ENCODE assay signal across 23 mouse cellular contexts in the genomic region with DNA sequence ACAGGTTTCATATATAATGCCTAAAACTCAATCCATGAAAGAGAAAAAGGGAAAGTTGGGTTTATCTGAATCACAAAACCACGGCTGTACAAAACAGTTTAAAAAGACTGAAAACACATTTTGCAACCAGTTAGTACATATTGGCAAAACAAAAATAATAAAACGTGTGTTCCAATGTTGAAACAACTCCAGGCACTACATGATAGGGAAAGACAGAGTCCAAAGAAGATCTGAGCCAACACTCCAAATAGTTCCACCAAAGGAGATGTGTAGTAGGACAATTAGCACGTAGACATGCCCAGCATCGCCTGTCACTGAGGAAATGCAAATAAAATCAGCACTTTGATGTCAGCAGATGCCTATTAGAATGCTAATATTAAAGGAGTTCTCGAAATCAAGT. TPM values are rescaled to one million over a fixed set of nuclear protein-coding genes. Genes with fewer than 3 reads are reported as not detected.
DNase-seq lines count a peak whose midpoint lies in the region; ATAC-seq and TF ChIP-seq lines count a peak whose summit lies in the region.
"Had no signal": no experiment of that assay in that cellular context is flagged by ENCODE, and none has a peak within 500 bp of the region (broad histone marks: within the 10 kb centered on the region; RNA-seq: fewer than 3 reads in every experiment).

No protein-coding gene starts in this region.

- dilution Hi-C loops in CH12.LX (cut with MboI; ENCODE audit: extremely low pct_ligation_motif_present, extremely low pct_unique_long_range_greater_than_20kb, low sequenced_read_pairs): no loop called here

- H3K79me2 ChIP-seq in CH12.LX (replicated peaks; ENCODE audit: control insufficient read depth, extremely low read depth, insufficient read depth, poor library complexity, severe bottlenecking): no peaks in the 10 kb centered on the region

- no peak for TF ChIP-seq CTCF in intestine, postnatal 0 days (IDR thresholded peaks at IDR 0.05; ENCODE audit: low read depth)
- TF ChIP-seq CTCF in CH12.LX (conservative IDR thresholded peaks at IDR 0.05 in 1 of 2, IDR thresholded peaks at IDR 0.05 in 1 of 2; ENCODE audit: low read depth in 2 of 2, low read length in 2 of 2): no peak
- no peak for TF ChIP-seq CTCF in cerebellum, adult 2 months (IDR thresholded peaks at IDR 0.05; ENCODE audit: borderline replicate concordance, insufficient read depth, low read depth, low read length)

- no peak for TF ChIP-seq POLR2A in CH12.LX (IDR thresholded peaks at IDR 0.05; ENCODE audit: low read depth, low read length)
- no peak for TF ChIP-seq POLR2A in cerebellum, adult 2 months (IDR thresholded peaks at IDR 0.05; ENCODE audit: borderline replicate concordance, insufficient read depth, low read length)

- DNase-seq in CD4-positive helper T cell, adult 2 months (ENCODE audit: low read depth, low spot score): peak; percentile 30
- DNase-seq in CH12.LX (ENCODE audit: extremely low read depth): no peak
- DNase-seq in cerebellum, adult 2 months: no peak
- DNase-seq: adrenal gland, adult 2 months; adrenal gland, postnatal 25 days; cerebellum, adult 11 months; cerebellum, adult 8-10 months; cerebellum, adult 9-11 months; cerebellum, postnatal 14 days; cerebellum, postnatal 36 days had no signal

- no peaks in the 10 kb centered on the region for H3K36me3 ChIP-seq in intestine, postnatal 0 days (ENCODE audit: control insufficient read depth, insufficient read depth)
- H3K36me3 ChIP-seq in intestine, embryonic 15.5 days: no peaks in the 10 kb centered on the region
- H3K36me3 ChIP-seq in CH12.LX (replicated peaks in 1 of 2; ENCODE audit: control insufficient read depth in 1 of 2, insufficient read depth in 1 of 2, low read length in 1 of 2): no peaks in the 10 kb centered on the region
- H3K36me3 ChIP-seq: embryonic facial prominence, embryonic 13.5 days; embryonic facial prominence, embryonic 15.5 days; forebrain, embryonic 10.5 days; forebrain, embryonic 12.5 days had no signal

- no peak overlapping the region for H3K27ac ChIP-seq in intestine, postnatal 0 days (ENCODE audit: low read depth, low read length)
- no peak overlapping the region for H3K27ac ChIP-seq in intestine, embryonic 15.5 days
- peak overlapping the region; percentile 62; the same call in 1 of the 2 replicates for H3K27ac ChIP-seq in CH12.LX (ENCODE audit: insufficient read depth, low read depth)
- H3K27ac ChIP-seq in cerebellum, adult 2 months (ENCODE audit: insufficient read depth, low read length): no peak overlapping the region
- H3K27ac ChIP-seq: embryonic facial prominence, embryonic 13.5 days; embryonic facial prominence, embryonic 15.5 days; forebrain, embryonic 10.5 days; forebrain, embryonic 12.5 days had no signal

- in situ Hi-C loops in CH12.LX (cut with MboI; ENCODE audit: low pct_ligation_motif_present, low pct_unique_long_range_greater_than_20kb, low sequenced_read_pairs): loop anchor here (10.0 kb wide), 2 partner anchors 167 to 267 kb away; no protein-coding TSS in a partner anchor

- H3K9ac ChIP-seq in intestine, postnatal 0 days (ENCODE audit: low read depth, low read length): no peak overlapping the region
- no peak overlapping the region for H3K9ac ChIP-seq in intestine, embryonic 15.5 days
- peak overlapping the region; percentile 45 for H3K9ac ChIP-seq in CH12.LX (ENCODE audit: insufficient read depth, low read depth)
- H3K9ac ChIP-seq: embryonic facial prominence, embryonic 13.5 days; embryonic facial prominence, embryonic 15.5 days; forebrain, embryonic 12.5 days had no signal

- no peak for ATAC-seq in intestine, postnatal 0 days
- no peak for ATAC-seq in intestine, embryonic 15.5 days
- ATAC-seq: CD4-positive, CD25-positive, alpha-beta regulatory T cell, adult 4 months; forebrain, embryonic 14.5 days; forebrain, embryonic 16.5 days had no signal

- H3K27me3 ChIP-seq in intestine, postnatal 0 days (replicated peaks; ENCODE audit: control insufficient read depth, insufficient read depth, low read length): no peaks in the 10 kb centered on the region
- H3K27me3 ChIP-seq in intestine, embryonic 15.5 days (replicated peaks): no peaks in the 10 kb centered on the region
- no peaks in the 10 kb centered on the region for H3K27me3 ChIP-seq in CH12.LX (replicated peaks)
- no peaks in the 10 kb centered on the region for H3K27me3 ChIP-seq in cerebellum, adult 2 months (ENCODE audit: control insufficient read depth, insufficient read depth, low read length)
- H3K27me3 ChIP-seq: embryonic facial prominence, embryonic 13.5 days; embryonic facial prominence, embryonic 15.5 days; forebrain, embryonic 12.5 days had no signal

- 65% methylated on average over 5 of the region's 5 CpGs for WGBS in intestine, postnatal 0 days
- WGBS in intestine, embryonic 15.5 days: 68% methylated on average over 5 of the region's 5 CpGs
- 62% methylated on average over 5 of the region's 5 CpGs for WGBS in cerebellum, adult 2 months

- TF ChIP-seq RAD21 in CH12.LX (IDR thresholded peaks at IDR 0.05; ENCODE audit: low read depth, low read length): no peak

- H3K4me1 ChIP-seq in intestine, postnatal 0 days (replicated peaks; ENCODE audit: control insufficient read depth, insufficient read depth, low read length): 0 out of 2 replicates have a peak, but pooled peaks cover 4% of the 10 kb centered on the region
- no peaks in the 10 kb centered on the region for H3K4me1 ChIP-seq in intestine, embryonic 15.5 days (replicated peaks)
- peaks cover 0 to 26% of the 10 kb centered on the region in 2 experiments; a peak in 2 of 4 replicates for H3K4me1 ChIP-seq in CH12.LX (ENCODE audit: control insufficient read depth in 1 of 2, insufficient read depth in 2 of 2)
- H3K4me1 ChIP-seq in cerebellum, adult 2 months (ENCODE audit: control insufficient read depth, insufficient read depth, low read length): no peaks in the 10 kb centered on the region

- H3K4me2 ChIP-seq in intestine, postnatal 0 days (replicated peaks; ENCODE audit: low read depth): 0 out of 2 replicates have a peak overlapping the region, but pooled peaks have one; percentile 33
- H3K4me2 ChIP-seq in intestine, embryonic 15.5 days (replicated peaks): no peak overlapping the region
- H3K4me2 ChIP-seq in CH12.LX (ENCODE audit: insufficient read depth, low read depth, poor library complexity, severe bottlenecking): peak overlapping the region; percentile 95
- H3K4me2 ChIP-seq: embryonic facial prominence, embryonic 13.5 days; embryonic facial prominence, embryonic 15.5 days; forebrain, embryonic 12.5 days had no signal

- no peak overlapping the region for H3K4me3 ChIP-seq in intestine, postnatal 0 days (ENCODE audit: low read depth, low read length)
- no peak overlapping the region for H3K4me3 ChIP-seq in intestine, embryonic 15.5 days (replicated peaks)
- H3K4me3 ChIP-seq in CH12.LX (replicated peaks in 1 of 3; ENCODE audit: low read depth in 2 of 3, low read length in 2 of 3, poor library complexity in 1 of 3): peak overlapping the region in 2 of 3 experiments; percentile 28 to 37
- no peak overlapping the region for H3K4me3 ChIP-seq in cerebellum, adult 2 months (replicated peaks; ENCODE audit: insufficient read depth, low read depth, low read length)
- H3K4me3 ChIP-seq: embryonic facial prominence, embryonic 13.5 days; embryonic facial prominence, embryonic 15.5 days; erythroblast, embryonic 14.5 days; forebrain, embryonic 10.5 days; forebrain, embryonic 12.5 days had no signal

- TF ChIP-seq EP300 in CH12.LX (IDR thresholded peaks at IDR 0.05; ENCODE audit: low read length): 0 out of 2 replicates have a peak, but pooled peaks have one; percentile 2

- H3K9me3 ChIP-seq in intestine, postnatal 0 days (ENCODE audit: control insufficient read depth): no peaks in the 10 kb centered on the region
- H3K9me3 ChIP-seq in intestine, embryonic 15.5 days: no peaks in the 10 kb centered on the region
- H3K9me3 ChIP-seq in CH12.LX (replicated peaks; ENCODE audit: low read length): no peaks in the 10 kb centered on the region
- H3K9me3 ChIP-seq: embryonic facial prominence, embryonic 13.5 days; embryonic facial prominence, embryonic 15.5 days; forebrain, embryonic 10.5 days; forebrain, embryonic 12.5 days had no signal

TF ChIP-seq in CH12.LX, 34 proteins besides CTCF, POLR2A, EP300 and RAD21:
- no peak for TF ChIP-seq JUN (IDR thresholded peaks at IDR 0.05; ENCODE audit: insufficient read depth, low read depth, low read length)
- TF ChIP-seq ZMIZ1 (IDR thresholded peaks at IDR 0.05; ENCODE audit: low read depth, low read length): no peak
- TF ChIP-seq POLR2AphosphoS2 (IDR thresholded peaks at IDR 0.05; ENCODE audit: low read depth, low read length): no peak
- TF ChIP-seq NELFE (IDR thresholded peaks at IDR 0.05; ENCODE audit: low read depth, low read length): no peak

RNA-seq across cellular contexts. Expression of a gene that starts 33.8 kb away (rescaled TPM):
- 0.12 and 0.16 TPM in 2 replicates for polyA plus RNA-seq in intestine, postnatal 0 days (2015; fragmentation: Nextera tagmentation; extraction: Ambion mirVana)
- 0.19 and 0.28 TPM in 2 replicates for polyA plus RNA-seq in intestine, embryonic 15.5 days (2015; fragmentation: Nextera tagmentation; extraction: Ambion mirVana)
- total RNA-seq in CH12.LX (2012; rRNA removed) (112 and 132 TPM in 2 replicates), CH12.LX (2014; rRNA removed) (229 and 269 TPM in 2 replicates)
- 71.2 and 71.3 TPM in 2 replicates for polyA plus RNA-seq in CH12.LX (2012; ENCODE audit: insufficient read length, low read depth)
- polyA plus RNA-seq in cerebellum, adult 2 months (2012; rRNA removed): 0.07 and 0.14 TPM in 2 replicates
- total RNA-seq: MEL had no signal
- polyA plus RNA-seq: adrenal gland, adult 2 months; brain, embryonic 14.5 days; C2C12; embryonic facial prominence, embryonic 13.5 days; forebrain, embryonic 12.5 days; forebrain, embryonic 14.5 days; forebrain, embryonic 16.5 days had no signal

Comparison
In these comparisons a context has a peak if more than half of its experiments do, and no peak if none do; other contexts are left out.
1. H3K4me3 ChIP-seq: peak in CH12.LX (2 of 3); none in intestine, postnatal 0 days (single experiment), intestine, embryonic 15.5 days (single experiment) and cerebellum, adult 2 months (single experiment).
2. RNA of a gene that starts 33.8 kb away (polyA plus RNA-seq): 71.2 to 71.3 TPM in CH12.LX; 0.19 to 0.28 TPM in intestine, embryonic 15.5 days, 0.12 to 0.16 TPM in intestine, postnatal 0 days and 0.07 to 0.14 TPM in cerebellum, adult 2 months; every median in the first group is over 10 times any median in the second.